Mouse (Mus musculus): ENCODE measurements around the gene Cntnap2. TPM values are rescaled to one million over a fixed set of nuclear protein-coding genes. Genes with fewer than 3 reads are reported as not detected.

The Cntnap2 gene
- polyA plus RNA-seq, 1 experiment from 2014 or later = 3.8 TPM

DNA sequence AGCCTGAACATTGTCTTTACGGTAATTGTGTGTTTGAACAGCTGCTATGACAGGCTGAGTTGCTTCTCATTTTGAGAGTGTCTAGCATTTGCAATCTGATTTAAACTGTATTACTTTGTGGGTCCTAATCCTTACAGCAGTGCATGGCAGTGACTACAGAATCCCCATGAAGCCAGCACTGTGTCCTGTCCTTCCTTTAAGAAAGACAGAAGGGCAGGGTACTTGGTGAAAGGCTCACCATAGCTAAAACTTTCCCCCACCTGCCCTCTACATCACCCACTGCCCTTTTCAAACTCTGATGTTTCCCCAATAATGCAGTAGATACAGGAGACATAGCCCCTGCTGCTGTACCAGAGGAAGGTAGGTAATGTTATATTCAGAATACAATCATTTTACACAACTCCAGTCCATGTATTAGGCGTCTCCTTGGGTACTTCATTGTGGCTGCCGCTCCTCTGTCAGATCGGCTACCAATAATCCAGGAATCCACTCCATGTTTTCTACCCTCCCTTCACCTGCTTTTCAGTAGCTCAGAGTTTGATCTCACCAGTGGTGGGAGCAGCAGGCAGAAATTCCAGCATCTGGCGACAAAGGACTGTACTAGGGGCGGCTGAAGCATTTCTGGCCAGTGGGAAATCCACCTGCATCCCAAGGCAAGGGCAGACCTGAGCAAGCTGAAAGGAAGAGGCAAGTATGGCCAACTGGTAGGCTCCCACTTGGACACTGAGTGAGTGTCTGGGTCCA is 2184.9 kb downstream of the Cntnap2 start:
- Histone ChIP-seq H3K27ac (ENCODE audit: low read length) (no peak overlapping the region), H3K4me1 (ENCODE audit: control insufficient read depth, insufficient read depth, low read length) (peaks cover 7% of the 10 kb centered on the region; the same call in 1 of the 2 replicates), H3K4me2 (replicated peaks; ENCODE audit: low read depth, low read length) (no peak overlapping the region), H3K36me3 (ENCODE audit: control insufficient read depth, insufficient read depth, low read length) (no peaks in the 10 kb centered on the region), H3K9ac (replicated peaks; ENCODE audit: low read depth, low read length) (no peak overlapping the region), H3K9me3 (ENCODE audit: control insufficient read depth, low read depth, low read length) (no peaks in the 10 kb centered on the region), H3K27me3 (ENCODE audit: control insufficient read depth, insufficient read depth, low read length) (no peaks in the 10 kb centered on the region), H3K4me3 (ENCODE audit: low read depth, low read length) (no peak overlapping the region)
- ATAC-seq (ENCODE audit: insufficient number of reproducible peaks, insufficient read depth, low FRiP score, low read depth) = peak; percentile 78
- WGBS = 14% methylated on average over 6 of the region's 6 CpGs

DNA sequence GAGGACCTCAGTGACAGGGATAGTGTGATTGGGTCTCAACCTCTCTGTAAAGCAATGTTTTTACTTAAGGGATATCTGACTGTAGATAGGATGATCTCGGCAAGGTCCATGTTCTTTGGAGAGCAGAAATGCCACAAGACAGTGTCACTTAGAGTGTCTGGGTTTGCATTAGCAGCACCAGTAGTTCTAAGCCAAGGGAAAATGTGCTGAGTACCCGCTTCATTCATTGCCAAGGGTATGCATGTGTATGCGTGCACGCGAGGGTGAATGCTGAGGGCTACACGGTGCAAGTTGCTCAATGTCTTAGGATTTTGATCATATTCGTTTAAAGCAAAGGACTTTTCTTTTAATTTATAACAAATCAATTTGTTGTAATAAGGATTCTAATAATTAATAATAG is 2185.5 kb downstream of the Cntnap2 start:
- Histone ChIP-seq H3K27ac (ENCODE audit: low read length) (no peak overlapping the region), H3K4me2 (replicated peaks; ENCODE audit: low read depth, low read length) (no peak overlapping the region; the same call in 1 of the 2 replicates), H3K4me3 (ENCODE audit: low read depth, low read length) (no peak overlapping the region), H3K4me1 (ENCODE audit: control insufficient read depth, insufficient read depth, low read length) (0 out of 2 replicates have a peak, but pooled peaks cover 4% of the 10 kb centered on the region), H3K27me3 (ENCODE audit: control insufficient read depth, insufficient read depth, low read length) (no peaks in the 10 kb centered on the region), H3K9ac (replicated peaks; ENCODE audit: low read depth, low read length) (no peak overlapping the region), H3K36me3 (ENCODE audit: control insufficient read depth, insufficient read depth, low read length) (no peaks in the 10 kb centered on the region), H3K9me3 (ENCODE audit: control insufficient read depth, low read depth, low read length) (no peaks in the 10 kb centered on the region)
- ATAC-seq (ENCODE audit: insufficient number of reproducible peaks, insufficient read depth, low FRiP score, low read depth) = peak; percentile 49; the same call in 1 of the 2 replicates
- 25% methylated on average over 7 of the region's 7 CpGs for WGBS

DNA sequence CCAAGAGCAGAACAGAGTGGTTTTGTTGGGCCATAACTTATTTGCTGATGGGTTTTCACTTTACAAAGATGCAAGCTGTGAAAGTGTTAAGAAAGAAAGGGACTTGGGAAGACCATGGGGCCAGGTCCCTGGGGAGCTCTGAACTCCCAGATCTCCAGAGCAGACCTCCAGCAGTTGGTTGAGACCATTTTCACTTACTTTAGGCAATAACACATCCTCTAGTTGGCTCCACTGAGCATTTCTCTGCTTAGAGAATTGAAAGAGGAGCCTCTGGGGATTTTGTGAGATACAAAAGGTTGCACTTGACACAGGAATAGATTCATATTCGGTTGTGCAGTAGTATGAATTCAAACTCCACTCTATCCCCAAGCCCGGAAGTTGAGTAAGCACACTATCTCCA is 2196.1 kb downstream of the Cntnap2 start:
- Histone ChIP-seq H3K9me3 (ENCODE audit: control insufficient read depth, low read depth, low read length) (no peaks in the 10 kb centered on the region), H3K9ac (replicated peaks; ENCODE audit: low read depth, low read length) (no peak overlapping the region), H3K27me3 (ENCODE audit: control insufficient read depth, insufficient read depth, low read length) (no peaks in the 10 kb centered on the region), H3K4me1 (ENCODE audit: control insufficient read depth, insufficient read depth, low read length) (no peaks in the 10 kb centered on the region), H3K4me3 (ENCODE audit: low read depth, low read length) (no peak overlapping the region), H3K4me2 (replicated peaks; ENCODE audit: low read depth, low read length) (no peak overlapping the region), H3K36me3 (ENCODE audit: control insufficient read depth, insufficient read depth, low read length) (no peaks in the 10 kb centered on the region), H3K27ac (ENCODE audit: low read length) (no peak overlapping the region)
- 84% methylated on average over 2 of the region's 2 CpGs for WGBS
- ATAC-seq (ENCODE audit: insufficient number of reproducible peaks, insufficient read depth, low FRiP score, low read depth) = no peak

DNA sequence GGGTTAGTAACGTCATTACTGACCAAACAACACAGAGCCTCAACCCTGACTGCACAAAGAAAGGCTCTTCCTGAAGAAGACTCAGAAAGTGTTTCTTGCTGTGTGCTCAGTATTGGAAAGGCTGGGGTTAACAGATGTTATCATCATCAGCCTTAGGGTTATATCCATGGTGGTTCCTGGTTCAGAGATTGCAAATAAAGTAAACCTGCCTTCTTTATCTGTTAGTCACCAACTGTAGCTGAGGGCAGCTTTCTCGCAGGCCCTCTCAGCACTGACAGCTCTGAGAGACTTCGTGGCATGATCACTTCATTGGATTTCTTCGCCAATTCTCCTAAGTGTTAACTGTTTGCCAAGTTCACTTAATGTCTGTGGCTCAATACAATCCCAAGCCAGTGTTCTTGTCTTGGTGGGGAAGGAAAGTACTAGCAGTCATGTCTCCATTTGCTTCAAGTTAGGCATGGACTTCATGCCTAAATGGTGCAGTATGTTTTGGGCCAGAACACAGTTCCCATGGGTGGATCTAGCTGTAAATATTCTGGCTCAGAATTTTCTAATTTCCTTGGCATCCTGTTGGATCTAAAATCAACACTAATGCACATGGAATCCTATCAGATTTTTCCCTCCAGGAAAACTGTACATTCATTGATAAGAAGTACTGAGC is 2197.2 kb downstream of the Cntnap2 start:
- WGBS = 66% methylated on average over 4 of the region's 4 CpGs
- ATAC-seq (ENCODE audit: insufficient number of reproducible peaks, insufficient read depth, low FRiP score, low read depth) = no peak
- H3K9ac ChIP-seq (replicated peaks; ENCODE audit: low read depth, low read length) = no peak overlapping the region
- H3K4me2 ChIP-seq (replicated peaks; ENCODE audit: low read depth, low read length) = no peak overlapping the region
- H3K36me3 ChIP-seq (ENCODE audit: control insufficient read depth, insufficient read depth, low read length) = no peaks in the 10 kb centered on the region
- no peak overlapping the region for H3K27ac ChIP-seq (ENCODE audit: low read length)
- no peak overlapping the region for H3K4me3 ChIP-seq (ENCODE audit: low read depth, low read length)
- H3K4me1 ChIP-seq (ENCODE audit: control insufficient read depth, insufficient read depth, low read length) = no peaks in the 10 kb centered on the region
- no peaks in the 10 kb centered on the region for H3K27me3 ChIP-seq (ENCODE audit: control insufficient read depth, insufficient read depth, low read length)
- H3K9me3 ChIP-seq (ENCODE audit: control insufficient read depth, low read depth, low read length) = no peaks in the 10 kb centered on the region

DNA sequence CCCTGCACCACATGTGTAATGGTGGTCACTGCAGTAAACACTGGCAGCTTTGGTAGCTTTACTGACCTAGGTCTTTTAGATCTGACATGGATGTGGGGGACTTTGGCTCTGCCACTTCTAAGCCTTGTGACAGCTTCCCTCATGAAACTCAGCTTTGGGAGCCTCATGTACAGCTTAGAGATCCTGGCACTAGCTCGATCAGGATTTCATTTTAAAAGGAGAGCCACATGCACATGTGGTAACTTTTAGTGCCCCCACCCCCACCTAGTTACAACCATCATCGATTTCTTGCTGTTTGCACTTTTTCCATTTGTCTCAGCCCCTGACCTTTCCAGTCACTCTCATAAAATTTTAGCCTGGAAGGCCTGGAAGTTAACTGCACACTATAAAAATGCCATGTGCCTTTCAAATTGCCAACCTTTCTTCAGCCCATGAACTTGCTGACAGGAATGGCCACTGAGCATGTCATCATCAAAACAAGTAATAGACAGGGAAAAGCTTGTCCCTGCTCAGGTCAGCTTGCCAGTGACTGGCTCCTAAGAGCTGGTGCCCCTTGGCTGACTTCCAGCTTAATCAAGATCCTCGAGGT is 2197.9 kb downstream of the Cntnap2 start:
- no peak for ATAC-seq (ENCODE audit: insufficient number of reproducible peaks, insufficient read depth, low FRiP score, low read depth)
- H3K27ac ChIP-seq (ENCODE audit: low read length) = no peak overlapping the region
- H3K4me1 ChIP-seq (ENCODE audit: control insufficient read depth, insufficient read depth, low read length) = no peaks in the 10 kb centered on the region
- no peaks in the 10 kb centered on the region for H3K27me3 ChIP-seq (ENCODE audit: control insufficient read depth, insufficient read depth, low read length)
- no peak overlapping the region for H3K4me3 ChIP-seq (ENCODE audit: low read depth, low read length)
- no peak overlapping the region for H3K4me2 ChIP-seq (replicated peaks; ENCODE audit: low read depth, low read length)
- H3K9ac ChIP-seq (replicated peaks; ENCODE audit: low read depth, low read length) = no peak overlapping the region
- WGBS = 44% methylated on average over 3 of the region's 3 CpGs
- no peaks in the 10 kb centered on the region for H3K36me3 ChIP-seq (ENCODE audit: control insufficient read depth, insufficient read depth, low read length)
- no peaks in the 10 kb centered on the region for H3K9me3 ChIP-seq (ENCODE audit: control insufficient read depth, low read depth, low read length)

GRCm38 (mm10) chr6:47259626-47260114 is 2200.5 kb downstream of the Cntnap2 start:
- no peak for ATAC-seq (ENCODE audit: insufficient number of reproducible peaks, insufficient read depth, low FRiP score, low read depth)
- Histone ChIP-seq H3K27ac (ENCODE audit: low read length) (no peak overlapping the region), H3K9me3 (ENCODE audit: control insufficient read depth, low read depth, low read length) (no peaks in the 10 kb centered on the region)

DNA sequence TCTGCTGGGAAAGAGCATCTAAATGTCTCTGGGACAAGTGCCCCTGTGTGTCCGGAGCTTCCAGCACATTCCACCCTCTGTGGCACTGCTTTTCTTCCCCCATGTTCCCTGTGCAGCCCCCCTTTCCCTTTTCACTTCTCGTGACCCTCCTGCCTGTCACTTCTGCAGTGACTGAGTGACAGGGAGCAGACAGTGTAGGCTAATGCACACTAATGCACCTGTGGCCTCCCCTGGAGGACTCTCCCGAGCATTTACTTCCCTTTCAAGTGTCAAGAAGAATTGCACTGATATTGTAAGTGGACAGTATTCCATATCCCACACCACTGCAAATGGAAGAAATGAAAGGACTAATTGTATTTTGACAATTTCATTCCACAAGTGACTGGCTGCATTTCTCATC is 2208.1 kb downstream of the Cntnap2 start:
- Histone ChIP-seq H3K9me3 (ENCODE audit: control insufficient read depth, low read depth, low read length) (no peaks in the 10 kb centered on the region), H3K36me3 (ENCODE audit: control insufficient read depth, insufficient read depth, low read length) (no peaks in the 10 kb centered on the region), H3K4me1 (ENCODE audit: control insufficient read depth, insufficient read depth, low read length) (no peaks in the 10 kb centered on the region), H3K4me3 (ENCODE audit: low read depth, low read length) (no peak overlapping the region), H3K27ac (ENCODE audit: low read length) (no peak overlapping the region), H3K9ac (replicated peaks; ENCODE audit: low read depth, low read length) (no peak overlapping the region), H3K4me2 (replicated peaks; ENCODE audit: low read depth, low read length) (no peak overlapping the region), H3K27me3 (ENCODE audit: control insufficient read depth, insufficient read depth, low read length) (no peaks in the 10 kb centered on the region)
- 44% methylated on average over 3 of the region's 3 CpGs for WGBS
- no peak for ATAC-seq (ENCODE audit: insufficient number of reproducible peaks, insufficient read depth, low FRiP score, low read depth)

More at GRCm38 (mm10) chr6:47259626-47260114, 2200.5 kb downstream of the Cntnap2 start:
- Histone ChIP-seq H3K9ac (replicated peaks; ENCODE audit: low read depth, low read length) (no peak overlapping the region), H3K4me2 (replicated peaks; ENCODE audit: low read depth, low read length) (no peak overlapping the region), H3K36me3 (ENCODE audit: control insufficient read depth, insufficient read depth, low read length) (no peaks in the 10 kb centered on the region), H3K4me3 (ENCODE audit: low read depth, low read length) (no peak overlapping the region), H3K27me3 (ENCODE audit: control insufficient read depth, insufficient read depth, low read length) (no peaks in the 10 kb centered on the region), H3K4me1 (ENCODE audit: control insufficient read depth, insufficient read depth, low read length) (no peaks in the 10 kb centered on the region)
- 16% methylated on average over 3 of the region's 3 CpGs for WGBS

- H3K9ac ChIP-seq (replicated peaks; ENCODE audit: low read depth, low read length) = no peak overlapping the region
- H3K4me2 ChIP-seq (replicated peaks; ENCODE audit: low read depth, low read length) = no peak overlapping the region
- no peaks in the 10 kb centered on the region for H3K27me3 ChIP-seq (ENCODE audit: control insufficient read depth, insufficient read depth, low read length)
- WGBS = 71% methylated on average over 3 of the region's 3 CpGs
- H3K4me3 ChIP-seq (ENCODE audit: low read depth, low read length) = no peak overlapping the region
- no peaks in the 10 kb centered on the region for H3K4me1 ChIP-seq (ENCODE audit: control insufficient read depth, insufficient read depth, low read length)
- no peak overlapping the region for H3K27ac ChIP-seq (ENCODE audit: low read length)
- H3K9me3 ChIP-seq (ENCODE audit: control insufficient read depth, low read depth, low read length) = no peaks in the 10 kb centered on the region
- ATAC-seq (ENCODE audit: insufficient number of reproducible peaks, insufficient read depth, low FRiP score, low read depth) = no peak
- no peaks in the 10 kb centered on the region for H3K36me3 ChIP-seq (ENCODE audit: control insufficient read depth, insufficient read depth, low read length)
These were observed 2210.3 kb downstream of the Cntnap2 start for GRCm38 (mm10) chr6:47269455-47269854.
